Mouse (Mus musculus) ovary, adult 18-20 months (tissue): ENCODE data around the gene Fdx1l.

Source experiments
- DNase-seq: peaks from one replicate; pipeline ENCODE4 v3.0.0; 2022; ENCODE audit warnings: low spot score, mixed read lengths

Gene Fdx1l

DNA sequence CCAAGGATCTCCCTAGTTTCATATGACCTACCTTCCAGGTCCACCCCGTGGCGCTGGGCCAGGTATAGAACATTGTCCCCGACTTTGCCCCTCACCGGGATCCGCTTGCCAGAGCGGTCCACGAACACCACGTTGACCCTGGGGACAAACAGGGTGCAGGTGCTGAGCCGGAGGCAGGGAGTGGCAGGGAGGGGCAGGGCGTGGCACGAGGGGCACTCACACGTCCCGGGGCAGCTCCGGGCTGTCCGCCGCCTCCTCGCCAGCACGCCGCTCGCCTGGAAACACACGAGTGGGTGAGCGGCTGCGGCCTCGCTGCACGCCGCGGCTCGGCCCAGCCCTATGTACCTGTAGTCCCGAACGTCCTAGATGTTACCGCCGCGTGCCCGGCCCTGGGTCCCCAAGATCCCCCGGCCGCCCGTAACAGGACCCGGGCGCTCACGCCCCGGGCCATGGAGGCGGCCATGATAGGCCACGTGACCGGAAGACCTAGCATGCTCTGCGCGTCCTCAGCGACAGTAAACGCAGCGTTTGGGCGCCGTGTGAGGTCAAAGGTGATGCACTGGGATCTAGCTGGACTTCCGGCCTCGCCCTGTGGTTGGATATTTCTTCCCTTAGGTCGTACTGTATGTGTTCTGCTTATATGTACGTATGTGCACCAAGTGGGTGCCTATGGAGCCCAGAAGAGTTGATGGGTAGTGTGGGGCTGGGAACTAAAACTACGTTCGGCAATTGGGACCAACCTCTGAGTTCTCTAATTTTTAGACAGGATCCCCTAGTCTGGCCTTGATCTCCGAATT is at the start of gene Fdx1l, which contains the start of gene Gm49373:
Gene Fdx1l, minus strand, starts transcription at position 571 of the 797 bp plus-strand sequence.
Gene Gm49373, minus strand, starts transcription at position 53 of the 797 bp plus-strand sequence.
- peak; percentile 83 for DNase-seq

- DNase-seq = no peak
Observed at GRCm38 (mm10) chr9:21121483-21121882, 48.1 kb upstream of the Fdx1l start.

DNA sequence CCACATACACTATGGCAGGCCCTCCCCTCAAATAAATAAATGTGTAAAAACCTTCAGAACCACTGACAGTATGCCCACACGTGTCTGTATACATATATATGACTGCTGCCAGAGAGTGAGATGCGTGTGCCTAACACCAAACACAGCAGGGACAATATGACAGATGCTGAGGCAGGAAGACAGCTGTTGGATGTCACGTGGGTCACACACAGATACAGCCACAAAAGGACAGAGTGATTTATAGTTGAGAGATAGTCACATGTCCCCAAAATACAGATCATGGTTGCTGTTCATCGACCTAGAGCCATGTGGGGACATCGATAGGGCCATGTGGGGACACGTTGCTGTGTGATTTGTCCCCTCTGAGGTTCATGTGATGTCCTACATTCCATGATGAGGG is 43.7 kb upstream of the Fdx1l start:
- DNase-seq = no peak

- no peak for DNase-seq
Observed at GRCm38 (mm10) chr9:21115105-21115504, 41.7 kb upstream of the Fdx1l start.

DNA sequence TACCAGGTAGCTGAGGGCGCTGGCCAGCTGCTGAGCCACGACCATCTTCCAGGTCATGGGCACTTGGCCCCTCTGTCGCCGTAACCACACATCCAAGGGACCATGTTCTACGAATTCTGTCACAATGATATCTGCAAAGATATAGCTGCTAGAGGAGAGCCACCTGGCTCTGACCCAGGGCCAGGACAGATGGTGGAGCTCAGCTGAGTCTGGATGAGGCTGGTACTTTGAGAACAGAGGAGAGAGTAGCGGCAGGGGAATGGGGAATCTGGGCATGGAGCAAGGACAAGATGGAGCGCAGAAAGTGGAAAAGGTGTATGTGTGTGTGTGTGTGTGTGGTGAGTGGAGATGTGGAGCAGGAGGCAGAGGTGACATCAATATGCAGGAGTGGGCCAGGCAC is 40.8 kb upstream of the Fdx1l start:
- DNase-seq = no peak

DNA sequence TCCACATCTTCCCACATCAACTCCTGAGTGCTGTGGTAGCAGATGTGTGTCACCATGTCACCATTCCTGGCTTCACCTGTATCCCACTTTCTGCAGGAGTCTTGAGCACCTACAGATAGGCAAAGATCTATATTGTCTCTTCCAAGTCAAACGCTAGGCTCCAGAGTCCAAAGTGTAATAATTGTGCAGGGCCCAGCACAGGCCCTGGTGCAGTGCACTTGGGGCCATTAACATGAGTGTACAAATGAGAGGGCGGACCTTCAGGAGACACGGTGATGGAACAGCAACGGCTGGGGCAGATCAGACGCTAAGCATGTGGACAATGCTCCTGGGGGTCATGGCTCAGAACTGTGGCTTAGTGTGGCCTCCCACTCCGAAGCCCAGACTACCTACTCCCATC is 40.3 kb upstream of the Fdx1l start:
- DNase-seq = no peak

DNA sequence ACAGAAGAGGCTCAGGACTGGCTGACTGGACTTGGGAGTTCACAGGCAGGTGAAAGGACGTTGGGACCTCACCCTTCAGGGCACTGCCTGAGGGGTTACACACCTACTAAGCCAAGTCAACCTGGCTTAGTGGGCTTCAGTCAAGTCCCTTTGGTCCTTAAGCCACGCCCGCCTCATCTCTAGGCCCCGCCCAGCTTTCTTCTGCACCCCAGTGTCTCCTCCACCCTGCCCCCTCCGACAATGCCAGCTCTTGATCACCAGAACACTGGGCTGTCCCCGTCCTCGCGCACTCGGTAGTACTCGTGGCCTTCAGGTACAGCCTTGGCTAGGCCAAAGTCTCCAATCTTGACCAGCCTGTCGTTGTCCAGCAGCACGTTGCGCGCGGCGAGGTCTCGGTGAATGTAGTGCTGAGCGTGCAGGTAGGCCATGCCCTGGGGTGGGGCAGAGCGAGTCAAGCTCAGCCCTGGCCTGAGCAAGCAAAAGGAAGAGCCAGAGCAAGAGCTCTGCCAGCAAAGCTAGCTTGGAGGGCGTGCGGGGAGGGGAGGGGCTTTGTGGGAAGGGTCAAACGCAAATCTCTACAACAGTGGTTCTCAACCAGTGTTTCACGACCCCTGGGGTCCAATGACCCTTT is 34.3 kb upstream of the Fdx1l start:
- DNase-seq = no peak

DNA sequence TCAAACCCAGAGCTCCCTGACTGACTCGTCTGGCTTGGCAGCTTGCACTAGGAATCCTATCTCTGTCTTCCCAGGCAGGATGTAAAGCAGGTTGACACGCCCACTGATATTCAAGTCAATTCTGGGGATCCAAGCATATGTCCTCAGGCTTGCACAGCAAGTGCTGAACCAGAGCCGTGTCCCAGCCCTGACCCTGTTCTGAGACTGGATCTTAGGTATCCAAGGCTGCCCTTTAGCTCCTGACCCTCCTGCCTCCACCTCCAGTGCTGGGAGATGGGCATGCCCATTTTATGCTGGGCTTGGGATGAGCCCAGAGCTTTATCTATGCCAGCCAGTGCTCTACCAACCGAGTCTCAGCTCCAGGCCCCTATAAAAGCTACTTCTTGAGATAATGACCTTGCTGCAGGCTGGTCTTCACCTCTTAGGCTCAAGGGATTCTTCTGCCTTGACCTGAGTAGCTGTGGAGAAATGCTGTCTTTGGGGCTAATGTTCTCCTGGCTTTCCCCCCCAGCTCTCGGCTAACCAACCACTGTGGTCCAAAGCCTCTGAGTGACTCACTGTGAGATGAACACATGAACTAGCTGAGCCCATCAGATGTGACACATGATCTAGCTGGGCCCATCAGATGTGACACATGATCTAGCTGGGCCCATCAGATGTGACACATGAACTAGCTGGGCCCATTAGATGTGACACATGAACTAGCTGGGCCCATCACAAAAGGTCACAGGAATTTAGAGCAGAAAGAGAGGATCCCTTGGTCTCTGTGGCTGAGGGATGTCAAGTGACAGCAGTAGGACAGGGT is 32.5 kb upstream of the Fdx1l start:
- no peak for DNase-seq

- DNase-seq = no peak
Observed at GRCm38 (mm10) chr9:21104814-21105213, 31.4 kb upstream of the Fdx1l start.

GRCm38 (mm10) chr9:21102076-21102475 is 28.7 kb upstream of the Fdx1l start:
- no peak for DNase-seq

DNA sequence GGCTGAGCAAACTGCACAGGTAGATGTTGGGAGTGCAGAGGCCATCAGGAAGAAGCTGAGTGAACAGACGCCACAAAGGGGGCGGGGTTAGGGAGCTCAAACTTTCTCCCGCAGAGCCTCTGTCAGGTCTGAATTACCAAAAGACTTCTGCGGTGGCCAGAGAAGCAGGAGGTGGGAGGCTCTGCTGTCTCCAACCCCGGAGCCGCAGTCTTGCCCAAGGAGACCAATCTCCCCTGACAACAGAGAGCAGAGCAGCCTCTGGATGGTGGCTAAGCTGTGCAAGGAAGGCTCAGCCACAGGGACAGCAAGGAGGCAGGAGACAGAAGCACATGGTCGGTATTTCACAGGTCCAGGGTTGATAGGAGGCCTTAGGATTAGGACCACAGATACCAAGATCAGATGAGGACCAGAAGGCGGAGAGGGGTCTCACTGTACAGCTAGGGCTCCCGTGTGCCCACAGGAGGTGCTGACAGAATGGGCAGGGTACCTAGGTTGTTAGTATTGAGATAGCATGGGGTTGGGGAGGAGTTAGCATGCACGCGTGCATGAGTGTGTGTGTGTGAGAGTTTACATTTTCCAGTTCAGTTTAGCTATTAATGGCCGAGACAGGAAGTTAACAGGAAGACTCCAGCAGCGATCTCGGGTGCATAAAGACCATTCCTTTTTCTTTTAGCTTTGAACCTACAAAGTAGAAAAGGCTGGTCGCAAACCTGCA is 27.2 kb upstream of the Fdx1l start:
- DNase-seq = no peak

DNA sequence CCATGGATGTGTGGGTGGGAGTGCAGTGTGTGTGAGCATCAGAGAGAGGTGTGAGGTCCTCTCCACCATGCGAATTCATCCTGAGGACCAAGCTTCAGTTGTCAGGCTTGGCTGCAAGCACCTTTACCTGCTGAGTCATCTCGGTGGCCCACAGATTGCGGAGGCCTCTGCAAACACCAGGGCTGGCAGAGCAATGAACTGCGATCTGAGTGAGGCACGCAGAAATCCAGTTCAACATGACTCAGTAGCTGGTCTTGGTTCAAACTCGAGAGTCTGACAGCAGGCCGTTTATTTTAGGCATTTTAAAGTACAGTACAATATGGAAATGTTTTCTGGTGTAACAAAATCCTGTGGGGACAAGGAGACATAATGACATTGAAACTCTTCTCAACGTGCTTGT is 24.4 kb upstream of the Fdx1l start:
- no peak for DNase-seq

DNA sequence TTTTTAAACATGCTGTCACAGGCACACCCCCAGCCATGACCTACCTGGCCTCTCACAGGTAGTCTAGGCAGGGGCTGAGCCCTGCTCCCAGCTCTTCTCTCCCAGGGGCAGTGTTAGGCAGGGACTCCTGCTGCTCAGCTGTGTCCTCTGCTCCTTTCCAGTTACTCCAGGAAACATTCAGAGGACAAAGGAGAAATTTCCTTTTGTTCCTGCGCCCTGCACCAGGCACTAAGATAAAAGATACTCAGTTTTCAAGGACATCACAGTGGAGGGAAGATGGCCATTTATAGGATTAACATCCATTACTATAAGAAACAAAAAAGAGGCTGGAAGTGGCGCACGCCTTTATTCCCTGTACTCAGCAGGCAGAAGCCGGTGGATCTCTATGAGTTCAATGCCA is 22.5 kb upstream of the Fdx1l start:
- no peak for DNase-seq

DNA sequence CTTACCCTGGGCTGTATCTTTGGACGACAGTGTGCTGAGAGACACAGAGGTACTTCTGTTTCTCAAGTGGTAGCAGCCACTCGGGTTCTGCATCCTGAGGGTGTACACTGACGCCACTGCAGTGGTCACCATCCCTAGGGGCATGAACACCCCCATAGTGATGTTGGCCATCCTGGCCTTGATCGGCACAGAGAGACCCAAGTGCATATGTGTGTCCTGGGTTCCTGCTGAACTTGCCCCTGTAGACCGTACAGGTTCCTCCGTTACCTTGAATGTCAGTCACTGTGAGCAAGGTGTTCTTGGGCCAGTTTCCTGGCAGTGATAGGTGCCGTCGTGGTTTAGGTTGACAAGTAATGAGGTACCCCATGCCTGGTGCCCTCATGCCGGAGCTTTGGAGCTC is 20.0 kb upstream of the Fdx1l start:
- DNase-seq = no peak

DNA sequence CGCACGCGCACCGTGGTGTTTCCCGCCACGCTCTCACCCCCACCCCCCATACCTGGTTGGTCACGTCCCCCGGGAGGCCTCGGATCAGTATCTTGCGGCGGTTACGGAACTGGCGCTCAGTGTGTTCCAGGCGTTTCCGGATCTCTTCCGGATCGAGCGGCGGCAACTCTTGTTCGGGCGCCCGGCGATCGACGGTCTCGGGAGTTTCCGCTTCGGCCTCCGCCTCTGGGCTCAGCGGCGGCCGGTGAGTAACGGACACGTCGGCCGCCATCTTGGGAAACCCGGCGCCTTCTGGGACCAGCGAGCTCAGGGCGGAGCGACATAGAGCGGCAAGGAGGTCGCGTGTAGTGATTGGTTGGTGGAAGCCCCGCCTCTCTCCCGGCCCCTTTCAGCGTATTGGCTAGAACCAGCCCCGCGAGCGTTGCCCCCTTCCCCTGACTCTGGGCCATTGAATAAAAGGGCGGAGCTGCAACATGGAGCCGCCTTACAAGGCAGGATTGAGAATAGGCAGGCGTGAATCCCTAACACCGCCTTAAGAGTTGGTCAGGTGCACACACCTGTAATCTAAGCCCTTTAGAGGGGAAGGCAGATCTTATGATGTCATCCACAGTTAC is 18.4 kb upstream of the Fdx1l start, which contains the start of the genes Gm38431 and Raver1:
Gene Gm38431, minus strand, starts transcription at position 291 of the 614 bp plus-strand sequence.
Gene Raver1, minus strand, starts transcription at position 302 of the 614 bp plus-strand sequence.
- peak; percentile 98 for DNase-seq

DNA sequence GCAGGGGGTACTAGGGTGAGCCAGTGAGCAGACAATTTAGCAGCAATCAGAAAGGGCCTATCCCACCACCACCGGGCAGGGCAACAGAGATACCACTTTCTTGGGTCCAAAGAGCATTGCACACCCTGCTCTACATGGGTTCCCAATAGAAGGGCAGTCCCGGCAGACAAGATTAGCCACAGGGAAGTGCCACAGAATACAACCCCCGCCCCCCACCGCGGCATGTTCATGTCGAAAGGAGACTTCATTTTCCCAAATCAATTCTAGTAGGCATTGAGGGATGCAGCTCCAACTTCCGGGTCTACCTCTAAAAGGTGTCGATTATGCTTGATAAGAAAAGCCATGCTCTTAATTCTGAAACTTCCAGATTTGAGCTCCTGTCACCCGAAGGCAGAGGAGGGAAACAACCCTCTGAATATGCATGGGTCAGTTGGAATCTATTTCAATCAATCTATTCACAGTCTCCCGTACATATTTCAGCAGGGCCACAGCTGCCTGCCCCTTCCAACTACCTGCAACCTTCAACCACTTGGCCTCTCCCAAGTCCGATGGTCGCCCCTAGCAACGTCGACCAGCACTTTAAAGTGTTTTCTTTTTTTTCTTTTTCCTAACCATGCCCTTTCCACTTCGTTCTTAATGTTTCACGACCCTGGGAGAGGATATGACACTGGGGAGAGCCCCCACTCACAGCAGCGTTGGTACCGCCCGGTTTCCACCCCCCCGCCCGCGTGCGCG is 17.7 kb upstream of the Fdx1l start:
- no peak for DNase-seq

- no peak for DNase-seq
Observed at GRCm38 (mm10) chr9:21090537-21090936, 17.1 kb upstream of the Fdx1l start.

GRCm38 (mm10) chr9:21083324-21083723 is 9.9 kb upstream of the Fdx1l start:
- DNase-seq = no peak

- no peak for DNase-seq
Observed at GRCm38 (mm10) chr9:21081127-21081526, 7.7 kb upstream of the Fdx1l start.

DNA sequence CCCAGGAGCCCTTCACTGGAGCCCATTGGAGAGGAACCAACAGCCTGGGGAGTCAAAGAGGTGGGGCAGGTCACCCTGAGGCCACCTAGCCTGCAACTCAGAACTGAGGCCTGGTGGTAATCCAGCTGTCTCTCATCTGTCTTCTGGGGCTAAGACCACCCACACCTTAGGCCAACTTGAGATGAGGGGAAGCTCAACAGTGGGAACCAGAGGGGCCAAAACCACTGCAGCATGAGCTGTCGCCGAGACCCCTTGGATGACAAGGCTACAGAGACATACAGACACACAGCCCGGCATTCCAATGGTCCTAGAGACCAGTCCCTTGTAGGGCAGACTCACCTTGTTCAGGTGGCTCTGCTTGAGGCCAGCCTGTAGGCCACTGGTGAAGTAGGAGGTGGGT is 2.2 kb upstream of the Fdx1l start:
- no peak for DNase-seq

GRCm38 (mm10) chr9:21074173-21074572 is 759 bp upstream of the Fdx1l start:
- no peak for DNase-seq
